Mouse (Mus musculus): ENCODE results near the gene Pqlc2. TPM values are rescaled to one million over a fixed set of nuclear protein-coding genes. Genes with fewer than 3 reads are reported as not detected.

Pqlc2 gene
- total RNA-seq, 2 experiments from 2014 or later = 9.8 to 12.8 TPM

Other genes starting within 250 kb of the Pqlc2 start
- gene Htr6, start 235.1 kb downstream of the Pqlc2 start, total RNA-seq (2015) = not detected in 2 replicates
- not detected in 2 replicates for gene Htr6, start 235.1 kb downstream of the Pqlc2 start, total RNA-seq (2017)
- gene Nbl1, start 217.7 kb downstream of the Pqlc2 start, total RNA-seq (2015) = not detected in 2 replicates
- 0.15 TPM in 1 of 2 replicates, not detected in the other for gene Nbl1, start 217.7 kb downstream of the Pqlc2 start, total RNA-seq (2017)
- 318 and 395 TPM in 2 replicates for gene Minos1, start 179.6 kb downstream of the Pqlc2 start, total RNA-seq (2015)
- gene Minos1, start 179.6 kb downstream of the Pqlc2 start, total RNA-seq (2017) = 120 and 123 TPM in 2 replicates
- 683 and 689 TPM in 2 replicates for gene Capzb, start 117.8 kb downstream of the Pqlc2 start, total RNA-seq (2015)
- gene Capzb, start 117.8 kb downstream of the Pqlc2 start, total RNA-seq (2017) = 251 and 275 TPM in 2 replicates
- 3.9 and 4.2 TPM in 2 replicates for gene Akr7a5, start within 50 bp of the Pqlc2 start, total RNA-seq (2015)
- gene Akr7a5, start within 50 bp of the Pqlc2 start, total RNA-seq (2017) = 5.8 and 7.1 TPM in 2 replicates
- 47.1 and 52.4 TPM in 2 replicates for gene Mrto4, start 41.9 kb upstream of the Pqlc2 start, total RNA-seq (2015)
- 23.7 and 33.9 TPM in 2 replicates for gene Mrto4, start 41.9 kb upstream of the Pqlc2 start, total RNA-seq (2017)
- gene Emc1, start 41.9 kb upstream of the Pqlc2 start, total RNA-seq (2015) = 13.0 and 14.5 TPM in 2 replicates
- gene Emc1, start 41.9 kb upstream of the Pqlc2 start, total RNA-seq (2017) = 32.3 and 37.8 TPM in 2 replicates
- 59.0 and 73.3 TPM in 2 replicates for gene Ubr4, start 41.9 kb upstream of the Pqlc2 start, total RNA-seq (2015)
- gene Ubr4, start 41.9 kb upstream of the Pqlc2 start, total RNA-seq (2017) = 49.1 and 66.8 TPM in 2 replicates
- 0.83 and 1.6 TPM in 2 replicates for gene Iffo2, start 219.8 kb upstream of the Pqlc2 start, total RNA-seq (2015)
- gene Iffo2, start 219.8 kb upstream of the Pqlc2 start, total RNA-seq (2017) = 2.1 and 2.7 TPM in 2 replicates